Mouse (Mus musculus) liver, postnatal 0 days (tissue): ENCODE data around the gene Vtn. TPM values are rescaled to one million over a fixed set of nuclear protein-coding genes. Genes with fewer than 3 reads are reported as not detected.
A peak's percentile ranks its signal among the peaks of the same experiment; 100 is the strongest.

Experiments used
- ATAC-seq: fragments of 200-750 bp; cut with Nextera tagmentation; 2 replicates; pipeline ENCODE4 v1.8.0; 2017; ENCODE audit warnings: mild to moderate bottlenecking, moderate library complexity
- DNase-seq: peaks from one replicate; pipeline ENCODE4 v3.0.0-alpha.2; 2016
- H3K27ac ChIP-seq: fragments of 300-500 bp; sonication (generic); 2 replicates; pipeline ENCODE4 v1.5.1; 2014; ENCODE audit warnings: antibody characterized with exemption, moderate library complexity, mild to moderate bottlenecking, low read depth
- H3K27me3 ChIP-seq: fragments of 300-500 bp; sonication (generic); 2 replicates; pipeline ENCODE4 v1.6.1; 2014; ENCODE audit warnings: low read length, control low read depth, mixed read lengths; ENCODE audit not compliant: insufficient read depth
- H3K36me3 ChIP-seq: fragments of 300-500 bp; sonication (generic); replicated peaks from 2 replicates; pipeline ENCODE4 v1.6.1; 2014; ENCODE audit warnings: mild to moderate bottlenecking, control low read depth, low read length, moderate library complexity, mixed read lengths; ENCODE audit not compliant: insufficient read depth
- H3K4me1 ChIP-seq: fragments of 300-500 bp; sonication (generic); 2 replicates; pipeline ENCODE4 v1.6.1; 2014; ENCODE audit warnings: antibody characterized with exemption, mild to moderate bottlenecking, control low read depth; ENCODE audit not compliant: insufficient read depth
- H3K4me2 ChIP-seq: fragments of 300-500 bp; sonication (generic); 2 replicates; pipeline ENCODE4 v1.6.1; 2014; ENCODE audit warnings: low read depth, mild to moderate bottlenecking, low read length, moderate library complexity, mixed read lengths
- H3K4me3 ChIP-seq: fragments of 300-500 bp; sonication (generic); 2 replicates; pipeline ENCODE4 v1.5.1; 2014; ENCODE audit warnings: low read depth, low read length
- H3K9ac ChIP-seq: fragments of 300-500 bp; sonication (generic); replicated peaks from 2 replicates; pipeline ENCODE4 v1.6.1; 2014; ENCODE audit warnings: mild to moderate bottlenecking, moderate library complexity
- H3K9me3 ChIP-seq: fragments of 300-500 bp; sonication (generic); 2 replicates; pipeline ENCODE4 v1.6.1; 2016; ENCODE audit warnings: mild to moderate bottlenecking, control low read depth, low read length, mixed read lengths
- CTCF ChIP-seq: sonication (generic); IDR thresholded peaks from 2 replicates; pipeline ENCODE4 v1.5.1; 2016; ENCODE audit warnings: antibody characterized with exemption, low read depth
- EP300 ChIP-seq: IDR thresholded peaks from 2 replicates; pipeline ENCODE4 v1.6.1; 2016; ENCODE audit warnings: antibody characterized with exemption, low read depth, mild to moderate bottlenecking
- WGBS: fragments of 180-500 bp; shearing (Covaris S2); extraction: QIAGEN DNeasy Blood & Tissue Kit; methylation state at CpG from one replicate; pipeline ENCODE4 v1.1.7; 2014; ENCODE audit not compliant: insufficient replicate concordance; 5-methylcytosine and 5-hydroxymethylcytosine counted together
- polyA plus RNA-seq: library from polyadenylated mRNA; unstranded; fragments of >200 nt; fragmentation: Nextera tagmentation; extraction: Ambion mirVana; gene quantifications from 2 replicates; pipeline ENCODE4 v1.2.1, GENCODE M21; 2015

Gene Vtn
- polyA plus RNA-seq, 1 experiment from 2014 or later: 2,013 TPM

GRCm38 (mm10) chr11:78462669-78463068 lies 36.2 kb upstream of the Vtn start:
- ATAC-seq: no peak
- Histone ChIP-seq H3K27ac (no peak overlapping the region), H3K4me3 (no peak overlapping the region), H3K36me3 (no peaks in the 10 kb centered on the region), H3K9ac (no peak overlapping the region), H3K9me3 (no peaks in the 10 kb centered on the region), H3K4me1 (peaks cover 25% of the 10 kb centered on the region), H3K27me3 (no peaks in the 10 kb centered on the region), H3K4me2 (no peak overlapping the region)
- no peak for DNase-seq
- TF ChIP-seq CTCF: no peak
- no peak for TF ChIP-seq EP300
- 79% methylated on average over 5 of the region's 5 CpGs for WGBS

- no peak for TF ChIP-seq CTCF
- no peak for TF ChIP-seq EP300
- DNase-seq: no peak
- Histone ChIP-seq H3K27me3 (no peaks in the 10 kb centered on the region), H3K4me3 (no peak overlapping the region), H3K9me3 (no peaks in the 10 kb centered on the region), H3K4me2 (no peak overlapping the region), H3K27ac (no peak overlapping the region), H3K36me3 (no peaks in the 10 kb centered on the region), H3K9ac (no peak overlapping the region), H3K4me1 (peaks cover 25% of the 10 kb centered on the region)
- WGBS: 55% methylated on average over 13 of the region's 13 CpGs
- no peak for ATAC-seq
These were observed 35.4 kb upstream of the Vtn start for GRCm38 (mm10) chr11:78463286-78464036.

GRCm38 (mm10) chr11:78465116-78465515 lies 33.8 kb upstream of the Vtn start:
- Histone ChIP-seq H3K9ac (no peak overlapping the region), H3K4me2 (peak overlapping the region; percentile 81), H3K4me1 (peaks cover 25% of the 10 kb centered on the region), H3K27me3 (no peaks in the 10 kb centered on the region), H3K36me3 (no peaks in the 10 kb centered on the region), H3K27ac (no peak overlapping the region), H3K4me3 (peak overlapping the region; percentile 63; the same call in 1 of the 2 replicates), H3K9me3 (no peaks in the 10 kb centered on the region)
- no peak for DNase-seq
- no peak for ATAC-seq
- TF ChIP-seq CTCF (no peak), EP300 (no peak)
- WGBS: 48% methylated on average over 9 of the region's 9 CpGs

GRCm38 (mm10) chr11:78465568-78466180 lies 33.2 kb upstream of the Vtn start, which contains the start of gene Slc46a1:
Gene Slc46a1, plus strand, starts transcription at chr11:78465697.
- DNase-seq (peak; percentile 86), ATAC-seq (peak; percentile 88)
- H3K36me3 ChIP-seq: no peaks in the 10 kb centered on the region
- TF ChIP-seq CTCF (no peak), EP300 (no peak)
- no peaks in the 10 kb centered on the region for H3K27me3 ChIP-seq
- H3K4me3 ChIP-seq: peak within 1 kb of the TSS; percentile 63
- H3K4me1 ChIP-seq: peaks cover 25% of the 10 kb centered on the region
- H3K27ac ChIP-seq: peak within 1 kb of the TSS; percentile 82
- H3K4me2 ChIP-seq: peak within 1 kb of the TSS; percentile 81
- under 1% methylated on average over 41 of the region's 41 CpGs for WGBS
- no peaks in the 10 kb centered on the region for H3K9me3 ChIP-seq
- peak within 1 kb of the TSS; percentile 65 for H3K9ac ChIP-seq

GRCm38 (mm10) chr11:78466242-78466912 lies 32.5 kb upstream of the Vtn start:
- peak overlapping the region; percentile 65 for H3K9ac ChIP-seq
- WGBS: 67% methylated on average over 23 of the region's 23 CpGs
- peak; percentile 18 for DNase-seq
- ATAC-seq: 0 out of 2 replicates have a peak, but pooled peaks have one; percentile 16
- peak overlapping the region; percentile 82; the same call in 1 of the 2 replicates for H3K27ac ChIP-seq
- no peaks in the 10 kb centered on the region for H3K27me3 ChIP-seq
- no peaks in the 10 kb centered on the region for H3K36me3 ChIP-seq
- H3K4me1 ChIP-seq: peaks cover 25% of the 10 kb centered on the region
- peak overlapping the region; percentile 63 for H3K4me3 ChIP-seq
- H3K4me2 ChIP-seq: peak overlapping the region; percentile 81
- H3K9me3 ChIP-seq: no peaks in the 10 kb centered on the region
- TF ChIP-seq EP300 (no peak), CTCF (no peak)

GRCm38 (mm10) chr11:78467515-78467914 lies 31.4 kb upstream of the Vtn start:
- no peak overlapping the region for H3K4me3 ChIP-seq
- DNase-seq: no peak
- no peak for ATAC-seq
- 61% methylated on average over 7 of the region's 7 CpGs for WGBS
- H3K27ac ChIP-seq: no peak overlapping the region
- no peaks in the 10 kb centered on the region for H3K27me3 ChIP-seq
- peaks cover 25% of the 10 kb centered on the region for H3K4me1 ChIP-seq
- TF ChIP-seq EP300 (no peak), CTCF (no peak)
- H3K4me2 ChIP-seq: no peak overlapping the region
- H3K36me3 ChIP-seq: no peaks in the 10 kb centered on the region
- H3K9me3 ChIP-seq: no peaks in the 10 kb centered on the region
- H3K9ac ChIP-seq: no peak overlapping the region
